Mouse (Mus musculus) central nervous system, embryonic 14 days (tissue): ENCODE results near the gene Cox18. TPM values are rescaled to one million over a fixed set of nuclear protein-coding genes. Genes with fewer than 3 reads are reported as not detected.

Experiments used
- polyA plus RNA-seq: library from polyadenylated mRNA; depleted of rRNA; stranded (reverse); fragments of >200 nt; gene quantifications from 2 replicates; pipeline ENCODE4 v1.2.3, GENCODE M21; 2012; rRNA removed

The Cox18 gene
- 21.6 and 27.4 TPM in 2 replicates for polyA plus RNA-seq

DNA sequence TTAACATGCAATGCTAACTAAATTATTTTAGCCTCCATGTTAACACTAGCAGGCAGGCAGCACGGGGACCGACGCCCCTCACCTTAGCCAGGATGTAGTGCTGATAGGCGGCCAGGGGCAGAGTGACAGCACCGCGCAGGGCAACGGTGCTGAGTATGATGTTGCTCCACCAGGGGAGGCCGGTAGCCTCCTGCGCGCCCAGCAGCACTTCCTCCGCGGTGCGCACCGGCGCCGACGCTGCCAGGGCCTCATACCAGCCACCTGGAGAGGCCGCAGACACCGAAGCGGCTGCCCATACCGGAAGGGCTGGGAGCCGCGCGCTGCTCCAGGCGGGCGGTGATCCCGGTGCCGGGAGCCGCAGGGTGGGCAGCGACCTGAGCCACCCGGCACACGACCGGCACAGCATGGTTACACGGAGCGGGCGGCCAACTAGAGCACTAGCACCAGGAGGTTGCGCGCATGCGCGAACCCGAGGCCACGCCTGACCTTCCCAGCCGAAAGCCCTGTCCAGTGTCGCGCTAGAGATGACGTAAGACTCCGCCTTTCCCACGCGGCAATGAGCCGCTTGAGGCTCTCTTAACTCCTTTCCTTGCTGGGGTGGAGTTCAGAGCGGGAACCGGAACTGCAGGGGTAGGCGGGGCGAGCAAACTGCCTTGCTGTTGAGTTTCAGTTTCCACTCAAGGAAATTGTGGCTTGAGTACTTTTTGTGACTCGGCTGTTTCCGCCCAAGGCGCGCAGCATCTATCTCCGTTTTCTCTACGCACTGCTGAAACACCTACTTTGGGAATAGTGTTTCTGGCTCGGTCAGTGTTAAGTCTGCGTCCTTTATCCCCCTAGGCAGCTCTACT, at the start of gene Cox18:
Cox18 (minus strand) TSS at position 468 of the 848 bp plus-strand sequence.

Other genes starting within 250 kb of the Cox18 start
- 55.7 and 57.0 TPM in 2 replicates for gene Ankrd17, start 142.6 kb upstream of the Cox18 start, polyA plus RNA-seq
- 3.3 and 4.7 TPM in 2 replicates for gene Gm9958, start 143.2 kb upstream of the Cox18 start, polyA plus RNA-seq
- gene Alb, start 236.9 kb upstream of the Cox18 start, polyA plus RNA-seq = 0.11 and 1.1 TPM in 2 replicates